Mouse (Mus musculus) ES-Bruce4 (cell line): Measurements from ENCODE around the gene Gm28374.

Experiments
- CTCF ChIP-seq: IDR thresholded peaks from one replicate; pipeline ENCODE4 v1.8.1; 2011; ENCODE audit warnings: low read depth, low read length
- EP300 ChIP-seq: IDR thresholded peaks from 2 replicates; pipeline ENCODE4 v1.6.1; 2011; ENCODE audit warnings: low read depth, low read length; ENCODE audit not compliant: insufficient read depth
- POLR2A ChIP-seq: IDR thresholded peaks from one replicate; pipeline ENCODE4 v1.8.1; 2011; ENCODE audit warnings: low read length; ENCODE audit not compliant: insufficient read depth

DNA sequence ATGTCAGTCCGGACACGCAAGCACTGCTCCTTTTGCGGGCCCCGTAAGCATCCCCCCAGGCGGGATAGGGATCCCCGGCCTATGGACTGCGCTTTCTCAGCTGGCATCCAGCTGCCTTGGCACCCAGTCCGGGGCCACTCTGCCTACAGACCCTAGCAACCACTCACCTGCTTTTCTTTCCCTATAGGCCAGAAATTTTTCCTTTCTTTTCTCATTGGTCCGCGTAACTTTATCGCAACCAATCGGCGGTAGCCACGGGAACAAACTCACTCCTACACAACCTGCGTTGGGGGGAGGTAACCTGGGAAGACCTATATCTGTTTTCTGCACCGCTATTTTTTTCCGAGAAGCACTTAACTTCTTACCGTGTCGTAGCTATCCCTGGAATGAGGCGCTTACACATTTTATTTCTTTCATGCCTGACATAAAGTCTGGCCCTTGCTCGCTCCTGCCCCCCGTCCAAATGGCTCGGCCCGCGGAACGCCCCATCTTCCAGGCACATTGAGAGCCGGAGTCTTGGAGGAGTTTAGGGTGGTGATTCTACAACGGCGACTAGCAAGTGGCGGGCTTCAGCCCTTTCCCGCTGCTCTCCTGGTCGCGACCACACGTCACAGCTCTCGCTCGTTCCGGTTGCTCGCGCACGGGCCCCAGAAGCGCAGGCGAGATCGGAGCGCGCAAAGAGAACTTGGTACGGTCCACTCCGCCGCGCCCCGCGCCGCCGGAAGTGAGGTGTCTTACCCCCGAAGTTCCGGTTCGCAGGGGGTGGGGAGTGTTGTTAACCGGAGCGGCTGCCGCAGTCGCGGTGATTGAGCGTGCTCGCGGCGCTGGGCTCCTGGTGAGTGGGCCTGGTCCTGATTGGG is 35.5 kb downstream of the Gm28374 start, which contains the start of gene Syvn1:
- TF ChIP-seq POLR2A (peak; percentile 58), EP300 (0 out of 2 replicates have a peak, but pooled peaks have one; percentile 19), CTCF (no peak)
